Mouse (Mus musculus): ENCODE measurements around the gene Tgm6. TPM values are rescaled to one million over a fixed set of nuclear protein-coding genes. Genes with fewer than 3 reads are reported as not detected.

Gene Tgm6
- total RNA-seq, 1 experiment from 2014 or later, result not detected

DNA sequence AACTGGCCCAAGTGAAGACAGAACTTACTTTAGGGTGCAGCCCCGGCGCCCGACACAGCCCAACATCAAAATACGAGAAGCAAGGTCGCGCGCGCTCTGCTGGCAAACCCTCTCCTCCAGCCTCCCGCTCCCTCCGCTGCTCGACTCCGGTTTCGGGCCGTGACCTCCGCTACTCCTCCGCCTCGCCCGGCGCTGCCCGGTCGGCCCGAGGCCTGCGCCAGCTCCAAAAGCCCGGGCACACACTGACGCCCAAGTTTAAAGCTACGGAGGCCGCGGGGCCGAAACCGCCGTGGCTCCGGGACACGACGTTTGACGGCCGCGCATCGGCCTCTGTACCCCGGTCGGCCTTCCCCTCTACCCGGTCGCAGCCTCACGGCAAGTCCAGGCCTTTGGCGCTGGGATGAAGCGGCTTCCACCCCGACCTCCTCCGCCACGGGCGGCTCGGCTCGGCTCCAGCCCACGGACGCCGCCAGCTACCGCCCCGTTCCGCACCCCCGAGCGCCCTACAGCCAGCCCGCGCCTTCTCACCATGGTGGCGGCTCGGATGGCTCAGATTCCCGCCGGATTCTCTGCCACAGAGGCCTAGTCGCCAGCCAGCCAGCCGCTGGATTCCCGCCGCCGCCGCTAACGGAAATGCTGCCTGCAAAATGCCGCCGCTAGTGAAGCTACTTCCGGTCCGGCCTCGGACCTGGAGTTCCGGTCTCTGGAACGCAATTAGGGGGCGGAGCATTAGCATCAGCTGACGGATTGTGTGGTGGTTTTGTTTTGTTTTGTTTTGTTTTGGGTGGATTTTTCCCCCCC, 66.7 kb downstream of the Tgm6 start, which contains the start of gene Snrpb:
Snrpb (minus strand) TSS at position 698 of the 801 bp plus-strand sequence.
- peak; percentile 94 for DNase-seq

DNA sequence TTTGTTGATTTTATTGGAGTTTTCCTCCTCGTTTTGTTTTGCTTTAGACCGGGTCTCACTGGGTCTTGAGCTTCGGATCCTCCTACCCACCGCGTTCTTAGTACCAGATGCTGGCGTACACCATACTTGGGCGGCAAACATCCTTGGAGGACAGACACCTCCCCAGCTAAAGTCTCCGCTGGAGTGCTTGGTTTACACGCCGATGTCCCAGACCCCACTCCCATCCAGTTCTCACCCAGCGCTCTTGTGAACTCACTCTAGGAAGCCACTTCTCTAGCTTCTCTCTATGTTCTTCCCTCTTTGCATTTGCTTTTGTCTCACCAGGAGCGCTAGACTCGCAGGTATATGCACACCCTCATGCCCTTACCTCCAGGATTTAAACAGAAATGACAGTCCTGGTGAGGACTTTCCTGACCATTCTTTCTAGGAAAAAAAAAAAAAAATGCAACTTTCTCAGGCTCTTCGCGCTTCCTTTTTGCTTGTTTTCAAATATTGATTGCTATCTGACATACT, 67.3 kb downstream of the Tgm6 start:
- no peak for DNase-seq

DNA sequence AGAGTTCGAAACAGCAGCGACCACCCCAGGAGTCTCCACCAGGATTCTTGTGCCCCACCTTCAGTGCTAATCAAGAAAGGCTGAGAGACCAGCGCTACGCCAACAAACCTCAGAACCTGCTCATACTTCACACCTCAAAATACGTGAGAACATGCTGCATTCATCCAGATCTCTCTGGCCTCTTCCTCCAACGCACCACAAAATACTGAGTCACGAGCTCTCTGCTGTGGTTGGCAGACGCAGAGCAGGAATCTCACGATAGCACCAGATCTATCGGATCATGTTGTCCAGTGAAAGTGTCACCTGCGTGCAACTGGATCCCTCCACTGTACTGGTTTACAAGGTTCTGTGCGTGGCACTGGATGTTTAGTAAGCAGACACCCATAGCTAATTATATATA, 76.2 kb downstream of the Tgm6 start:
- DNase-seq, result no peak

DNA sequence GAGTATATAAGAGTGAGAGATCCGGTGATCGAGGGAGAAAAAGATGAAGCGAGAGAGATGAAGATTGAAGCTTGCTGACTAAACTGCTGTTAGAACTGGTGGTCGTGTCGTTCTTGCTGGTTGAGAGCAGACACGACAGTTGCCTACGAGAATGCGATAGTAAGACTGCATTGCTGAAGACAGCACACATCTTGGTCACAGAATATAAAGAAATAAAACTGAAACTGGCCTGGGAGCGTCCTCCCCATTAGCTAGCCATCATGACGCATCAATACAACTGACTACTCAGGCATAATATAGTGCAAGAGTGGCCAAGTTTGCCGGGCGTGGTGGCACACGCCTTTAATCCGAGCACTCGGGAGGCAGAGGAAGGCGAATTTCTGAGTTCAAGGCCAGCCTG, 82.7 kb downstream of the Tgm6 start, which contains the start of gene Tmc2:
Tmc2 (plus strand) TSS at position 301 of the 400 bp plus-strand sequence.
- DNase-seq, result no peak

DNA sequence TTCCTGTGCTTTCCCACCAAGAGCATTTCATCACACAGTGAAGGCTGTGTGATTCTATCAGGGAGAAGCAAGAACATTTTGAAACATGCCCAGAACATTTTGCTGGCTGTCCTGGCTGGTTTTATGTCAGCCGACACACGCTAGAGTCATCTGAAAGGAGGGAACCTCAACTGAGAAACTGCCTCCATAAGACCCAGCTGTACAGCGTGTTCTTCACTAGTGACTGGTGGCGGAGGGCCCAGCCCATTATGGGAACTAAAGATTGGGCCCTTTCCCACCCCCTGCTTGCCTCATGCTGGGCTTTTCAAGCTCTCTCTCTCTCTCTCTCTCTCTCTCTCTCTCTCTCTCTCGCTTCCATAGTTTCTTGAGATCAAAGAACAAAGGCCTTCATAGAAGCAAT, 88.7 kb downstream of the Tgm6 start:
- DNase-seq, result no peak

Other genes with a start within 250 kb of the Tgm6 start
- gene Tgm3, start 100.1 kb upstream of the Tgm6 start, total RNA-seq (2021), result 1.1 and 1.7 TPM in 2 replicates
- gene Snrpb, start 67.0 kb downstream of the Tgm6 start, total RNA-seq (2021), result 182 and 196 TPM in 2 replicates
- not detected in 2 replicates for gene Tmc2, start 82.8 kb downstream of the Tgm6 start, total RNA-seq (2021)
- gene Nop56, start 162.0 kb downstream of the Tgm6 start, total RNA-seq (2021), result 115 and 124 TPM in 2 replicates
- 729 and 784 TPM in 2 replicates for gene Idh3b, start 172.1 kb downstream of the Tgm6 start, total RNA-seq (2021)
- gene Ebf4, start 182.8 kb downstream of the Tgm6 start, total RNA-seq (2021), result 3.6 and 4.2 TPM in 2 replicates